In genomic region chr12:54163166-54163565, GRCm38 (mm10) we compare ENCODE assay signal across 9 mouse cellular contexts. TPM values are rescaled to one million over a fixed set of nuclear protein-coding genes. Genes with fewer than 3 reads are reported as not detected.
DNase-seq lines count a peak whose midpoint lies in the region; ATAC-seq and TF ChIP-seq lines count a peak whose summit lies in the region.
"Had no signal": no experiment of that assay in that cellular context is flagged by ENCODE, and none has a peak within 500 bp of the region (broad histone marks: within the 10 kb centered on the region; RNA-seq: fewer than 3 reads in every experiment).

No protein-coding gene starts in this region.

- no peak for DNase-seq in heart, adult 8-10 months (ENCODE audit: low spot score)
- no peak for DNase-seq in intestine, embryonic 14.5 days (ENCODE audit: low spot score)
- DNase-seq in retina, postnatal 1 day, result no peak
- DNase-seq in layer of hippocampus, postnatal 10 days (ENCODE audit: low spot score in 2 of 2), result no peak
- DNase-seq in kidney, postnatal 4 days, result no peak
- DNase-seq: right cerebral cortex, postnatal 14 days had no signal

- H3K36me3 ChIP-seq in heart, embryonic 11.5 days (ENCODE audit: control insufficient read depth, insufficient read depth, low read length), result no peaks in the 10 kb centered on the region
- H3K36me3 ChIP-seq in intestine, embryonic 14.5 days (ENCODE audit: control insufficient read depth, insufficient read depth, low read length), result no peaks in the 10 kb centered on the region
- no peaks in the 10 kb centered on the region for H3K36me3 ChIP-seq in midbrain, embryonic 12.5 days

- TF ChIP-seq POLR2A in bone marrow macrophage, adult 2 months (IDR thresholded peaks at IDR 0.05; ENCODE audit: borderline replicate concordance, low read depth, low read length), result no peak

- H3K4me1 ChIP-seq in heart, embryonic 11.5 days (ENCODE audit: control insufficient read depth, insufficient read depth, low read length), result peaks cover 15% of the 10 kb centered on the region
- peaks cover 4% of the 10 kb centered on the region; the same call in 1 of the 2 replicates for H3K4me1 ChIP-seq in bone marrow macrophage, adult 2 months (ENCODE audit: control insufficient read depth, insufficient read depth, low read length)
- peaks cover 13% of the 10 kb centered on the region for H3K4me1 ChIP-seq in intestine, embryonic 14.5 days (replicated peaks; ENCODE audit: control insufficient read depth, insufficient read depth, low read length)
- H3K4me1 ChIP-seq in midbrain, embryonic 12.5 days, result peaks cover 24% of the 10 kb centered on the region

- TF ChIP-seq CTCF in bone marrow macrophage, adult 2 months (IDR thresholded peaks at IDR 0.05; ENCODE audit: low read depth, low read length), result no peak

- H3K27ac ChIP-seq in heart, embryonic 11.5 days (ENCODE audit: low read depth, low read length), result peak overlapping the region; percentile 84
- no peak overlapping the region for H3K27ac ChIP-seq in bone marrow macrophage, adult 2 months (ENCODE audit: insufficient read depth, low read depth, low read length)
- H3K27ac ChIP-seq in intestine, embryonic 14.5 days (ENCODE audit: low read depth), result peak overlapping the region; percentile 72
- H3K27ac ChIP-seq in midbrain, embryonic 12.5 days (replicated peaks), result no peak overlapping the region

- peak overlapping the region; percentile 76 for H3K4me2 ChIP-seq in heart, embryonic 11.5 days
- H3K4me2 ChIP-seq in intestine, embryonic 14.5 days (ENCODE audit: low read length), result peak overlapping the region; percentile 59
- peak overlapping the region; percentile 52 for H3K4me2 ChIP-seq in midbrain, embryonic 12.5 days (replicated peaks)

- no peaks in the 10 kb centered on the region; the same call in 1 of the 2 replicates for H3K27me3 ChIP-seq in heart, embryonic 11.5 days (ENCODE audit: control insufficient read depth, insufficient read depth, low read length)
- 0 out of 2 replicates have a peak, but pooled peaks cover 3% of the 10 kb centered on the region for H3K27me3 ChIP-seq in intestine, embryonic 14.5 days (replicated peaks; ENCODE audit: control insufficient read depth, insufficient read depth, low read length)
- H3K27me3 ChIP-seq in midbrain, embryonic 12.5 days, result peaks cover 46% of the 10 kb centered on the region

- H3K9ac ChIP-seq in heart, embryonic 11.5 days (ENCODE audit: low read depth, low read length), result peak overlapping the region; percentile 66
- no peak overlapping the region for H3K9ac ChIP-seq in intestine, embryonic 14.5 days (ENCODE audit: low read length)
- H3K9ac ChIP-seq in midbrain, embryonic 12.5 days (replicated peaks), result no peak overlapping the region

- ATAC-seq in heart, embryonic 11.5 days (replicated peaks; ENCODE audit: insufficient number of reproducible peaks, low FRiP score, low TSS enrichment), result no peak; the same call in 1 of the 2 replicates
- no peak for ATAC-seq in intestine, embryonic 14.5 days (replicated peaks; ENCODE audit: low FRiP score, low TSS enrichment, low read depth)
- ATAC-seq in midbrain, embryonic 12.5 days (ENCODE audit: low FRiP score, low read depth), result no peak

- H3K4me3 ChIP-seq in heart, embryonic 11.5 days (ENCODE audit: low read depth, low read length), result peak overlapping the region; percentile 42
- peak overlapping the region; percentile 27; the same call in 1 of the 2 replicates for H3K4me3 ChIP-seq in bone marrow macrophage, adult 2 months (ENCODE audit: insufficient read depth, low read length)
- peak overlapping the region; percentile 23 for H3K4me3 ChIP-seq in intestine, embryonic 14.5 days (ENCODE audit: low read depth, low read length)
- peak overlapping the region; percentile 29 for H3K4me3 ChIP-seq in midbrain, embryonic 12.5 days

- 10% methylated on average over 4 of the region's 4 CpGs for WGBS in heart, embryonic 11.5 days (ENCODE audit: insufficient replicate concordance)
- WGBS in intestine, embryonic 14.5 days, result 21% methylated on average over 4 of the region's 4 CpGs
- 16% methylated on average over 4 of the region's 4 CpGs for WGBS in midbrain, embryonic 12.5 days

- H3K9me3 ChIP-seq in heart, embryonic 11.5 days (replicated peaks; ENCODE audit: control insufficient read depth, low read length), result no peaks in the 10 kb centered on the region
- 0 out of 2 replicates have a peak, but pooled peaks cover 3% of the 10 kb centered on the region for H3K9me3 ChIP-seq in intestine, embryonic 14.5 days (ENCODE audit: control insufficient read depth, low read length)
- no peaks in the 10 kb centered on the region for H3K9me3 ChIP-seq in midbrain, embryonic 12.5 days

RNA-seq across cellular contexts. Expression of gene Egln3, which starts 40.5 kb away (rescaled TPM):
- 6.8 and 7.9 TPM in 2 replicates for polyA plus RNA-seq in heart, embryonic 11.5 days (2014; fragmentation: Nextera tagmentation; extraction: Ambion mirVana)
- 100 to 1,000 TPM in 2 of 4 experiments, 10 to 100 TPM in 2; 67.8 to 139 (median 92.1) TPM for total RNA-seq in heart, adult 8-10 months (2022)
- polyA plus RNA-seq in bone marrow macrophage, adult 2 months (2012; ENCODE audit: insufficient read depth, insufficient read length, missing spikeins), result 1.7 and 2.5 TPM in 2 replicates
- 44.9 and 48.1 TPM in 2 replicates for polyA plus RNA-seq in intestine, embryonic 14.5 days (2014; fragmentation: Nextera tagmentation; extraction: Ambion mirVana)
- 2.2 TPM in 2 replicates for polyA plus RNA-seq in midbrain, embryonic 12.5 days (2016; fragmentation: Nextera tagmentation; extraction: Ambion mirVana)
- total RNA-seq in layer of hippocampus, postnatal 10 days (2021), result 1 to 10 TPM; 5.2 to 5.7 TPM

Comparison
In these comparisons a context has a peak if more than half of its experiments do, and no peak if none do; other contexts are left out.
1. H3K27ac ChIP-seq: peak in heart, embryonic 11.5 days (single experiment) and intestine, embryonic 14.5 days (single experiment); none in bone marrow macrophage, adult 2 months (single experiment) and midbrain, embryonic 12.5 days (single experiment).
2. Peak in every context shown above with its lines, with median percentiles within 50 percentile points of each other: H3K4me2 ChIP-seq and H3K4me3 ChIP-seq.